Mouse (Mus musculus) intestine, embryonic 14.5 days (tissue): ENCODE measurements around the gene Fndc10. TPM values are rescaled to one million over a fixed set of nuclear protein-coding genes. Genes with fewer than 3 reads are reported as not detected.
A peak's percentile ranks its signal among the peaks of the same experiment; 100 is the strongest.

Experiments used
- ATAC-seq: fragments of 200-750 bp; cut with Nextera tagmentation; replicated peaks from 2 replicates; pipeline ENCODE4 v1.8.0; 2017; ENCODE audit warnings: low read depth, moderate number of reproducible peaks, moderate TSS enrichment, moderate library complexity; ENCODE audit not compliant: low FRiP score, low TSS enrichment
- DNase-seq: peaks from one replicate; pipeline ENCODE4 v3.0.0-alpha.2; 2018; ENCODE audit warnings: low spot score
- H3K27ac ChIP-seq: fragments of 300-500 bp; sonication (generic); 2 replicates; pipeline ENCODE4 v1.5.1; 2014; ENCODE audit warnings: low read depth, mild to moderate bottlenecking, control low read depth
- H3K27me3 ChIP-seq: fragments of 300-500 bp; sonication (generic); replicated peaks from 2 replicates; pipeline ENCODE4 v1.6.1; 2014; ENCODE audit warnings: low read length, control low read depth; ENCODE audit not compliant: control insufficient read depth, insufficient read depth
- H3K36me3 ChIP-seq: fragments of 300-500 bp; sonication (generic); 2 replicates; pipeline ENCODE4 v1.6.1; 2014; ENCODE audit warnings: low read length, control low read depth; ENCODE audit not compliant: control insufficient read depth, insufficient read depth
- H3K4me1 ChIP-seq: fragments of 300-500 bp; sonication (generic); replicated peaks from 2 replicates; pipeline ENCODE4 v1.6.1; 2014; ENCODE audit warnings: low read length, control low read depth, mixed read lengths; ENCODE audit not compliant: control insufficient read depth, insufficient read depth
- H3K4me2 ChIP-seq: fragments of 300-500 bp; sonication (generic); 2 replicates; pipeline ENCODE4 v1.6.1; 2014; ENCODE audit warnings: low read length
- H3K4me3 ChIP-seq: fragments of 300-500 bp; sonication (generic); 2 replicates; pipeline ENCODE4 v1.5.1; 2014; ENCODE audit warnings: low read depth, low read length, control low read depth, mixed read lengths
- H3K9ac ChIP-seq: fragments of 300-500 bp; sonication (generic); 2 replicates; pipeline ENCODE4 v1.6.1; 2014; ENCODE audit warnings: mild to moderate bottlenecking, low read length
- H3K9me3 ChIP-seq: fragments of 300-500 bp; sonication (generic); 2 replicates; pipeline ENCODE4 v1.6.1; 2016; ENCODE audit warnings: low read length, control low read depth; ENCODE audit not compliant: control insufficient read depth
- WGBS: fragments of 180-500 bp; shearing (Covaris S2); extraction: QIAGEN DNeasy Blood & Tissue Kit; methylation state at CpG from one replicate; pipeline ENCODE4 v1.1.7; 2014; 5-methylcytosine and 5-hydroxymethylcytosine counted together
- polyA plus RNA-seq: library from polyadenylated mRNA; unstranded; fragments of >200 nt; fragmentation: Nextera tagmentation; extraction: Ambion mirVana; gene quantifications from 2 replicates; pipeline ENCODE4 v1.2.1, GENCODE M21; 2014

The Fndc10 gene
- polyA plus RNA-seq, 1 experiment from 2014 or later = 3.1 TPM

GRCm38 (mm10) chr4:155654183-155654455 lies 40.0 kb upstream of the Fndc10 start:
- H3K9me3 ChIP-seq = no peaks in the 10 kb centered on the region
- ATAC-seq (peak; percentile 6), DNase-seq (no peak)
- H3K36me3 ChIP-seq = peaks cover 43% of the 10 kb centered on the region
- H3K4me3 ChIP-seq = peak overlapping the region; percentile 46
- H3K27me3 ChIP-seq = peaks cover 28% of the 10 kb centered on the region
- H3K4me2 ChIP-seq = peak overlapping the region; percentile 53
- H3K4me1 ChIP-seq = peaks cover 32% of the 10 kb centered on the region
- H3K9ac ChIP-seq = peak overlapping the region; percentile 11; the same call in 1 of the 2 replicates
- 3% methylated on average over 6 of the region's 6 CpGs for WGBS
- H3K27ac ChIP-seq = no peak overlapping the region

- H3K9me3 ChIP-seq = no peaks in the 10 kb centered on the region
- H3K27me3 ChIP-seq = peaks cover 28% of the 10 kb centered on the region
- ATAC-seq (peak; percentile 65), DNase-seq (peak; percentile 87)
- peak overlapping the region; percentile 46 for H3K4me3 ChIP-seq
- peaks cover 32% of the 10 kb centered on the region for H3K4me1 ChIP-seq
- H3K9ac ChIP-seq = peak overlapping the region; percentile 56
- peak overlapping the region; percentile 53 for H3K4me2 ChIP-seq
- H3K27ac ChIP-seq = no peak overlapping the region
- H3K36me3 ChIP-seq = peaks cover 40% of the 10 kb centered on the region
- 3% methylated on average over 48 of the region's 52 CpGs for WGBS
Observed at GRCm38 (mm10) chr4:155654456-155655298, 39.5 kb upstream of the Fndc10 start.

- H3K4me1 ChIP-seq = peaks cover 32% of the 10 kb centered on the region
- no peak for DNase-seq
- peaks cover 28% of the 10 kb centered on the region for H3K27me3 ChIP-seq
- H3K9ac ChIP-seq = no peak overlapping the region
- no peak overlapping the region for H3K4me3 ChIP-seq
- H3K36me3 ChIP-seq = peaks cover 26% of the 10 kb centered on the region
- no peak for ATAC-seq
- WGBS = 92% methylated on average over 13 of the region's 13 CpGs
- H3K27ac ChIP-seq = no peak overlapping the region
- H3K9me3 ChIP-seq = no peaks in the 10 kb centered on the region
- H3K4me2 ChIP-seq = no peak overlapping the region
Observed at GRCm38 (mm10) chr4:155656214-155656751, 37.9 kb upstream of the Fndc10 start.

- DNase-seq (no peak), ATAC-seq (no peak)
- Histone ChIP-seq H3K4me2 (no peak overlapping the region), H3K36me3 (peaks cover 24% of the 10 kb centered on the region), H3K4me1 (peaks cover 14% of the 10 kb centered on the region), H3K27me3 (peaks cover 11% of the 10 kb centered on the region), H3K9me3 (no peaks in the 10 kb centered on the region), H3K4me3 (no peak overlapping the region), H3K9ac (no peak overlapping the region), H3K27ac (no peak overlapping the region)
- 95% methylated on average over 10 of the region's 10 CpGs for WGBS
Observed at GRCm38 (mm10) chr4:155658961-155659360, 35.2 kb upstream of the Fndc10 start.

DNA sequence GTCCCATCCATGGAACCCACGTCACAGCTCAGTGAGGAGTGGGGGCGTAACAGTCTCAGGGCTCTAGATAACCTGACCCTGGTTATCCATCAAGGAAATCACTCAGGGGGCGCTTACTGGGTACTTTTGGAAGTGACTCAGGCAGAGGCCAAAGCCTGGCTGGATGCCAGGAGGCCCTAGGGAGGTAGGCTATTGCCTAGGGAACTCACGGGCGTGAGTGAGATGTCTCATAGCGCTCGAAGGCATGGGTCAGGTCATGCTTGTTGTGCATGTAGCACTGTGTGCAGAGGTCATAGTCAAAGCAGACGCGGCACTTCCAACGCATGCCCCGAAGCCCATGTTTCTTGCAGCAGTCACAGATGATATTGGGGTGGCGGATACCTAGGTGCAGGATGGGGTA lies 33.5 kb upstream of the Fndc10 start:
- ATAC-seq = no peak
- 89% methylated on average over 12 of the region's 12 CpGs for WGBS
- DNase-seq = no peak

DNA sequence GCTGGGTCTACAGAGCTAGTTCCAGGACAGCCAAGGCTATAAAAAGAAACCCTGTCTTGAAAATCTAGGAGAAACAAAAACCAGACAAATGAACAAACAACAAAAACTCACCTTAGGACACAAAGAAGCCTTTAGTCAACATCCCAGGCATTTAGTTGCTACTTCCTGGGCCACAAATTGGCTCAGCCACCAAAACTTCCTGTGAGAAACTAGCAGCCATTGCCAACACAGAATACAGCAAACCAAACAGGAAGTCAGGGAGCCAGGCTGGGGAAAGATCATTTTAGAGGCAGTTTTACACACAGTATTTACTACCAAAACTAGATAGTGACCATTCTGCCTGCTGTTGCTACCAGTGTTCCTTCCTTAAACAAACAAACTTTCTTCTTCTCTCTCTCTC lies 27.2 kb upstream of the Fndc10 start:
- no peak for ATAC-seq
- H3K9me3 ChIP-seq = no peaks in the 10 kb centered on the region
- H3K27ac ChIP-seq = no peak overlapping the region
- peaks cover 14% of the 10 kb centered on the region for H3K36me3 ChIP-seq
- DNase-seq = no peak
- H3K4me3 ChIP-seq = no peak overlapping the region
- H3K4me1 ChIP-seq = peaks cover 6% of the 10 kb centered on the region; the same call in 1 of the 2 replicates
- H3K27me3 ChIP-seq = no peaks in the 10 kb centered on the region
- H3K4me2 ChIP-seq = no peak overlapping the region
- H3K9ac ChIP-seq = no peak overlapping the region

More for the DNA sequence above, 33.5 kb upstream of the Fndc10 start:
- no peak overlapping the region for H3K4me3 ChIP-seq
- H3K4me2 ChIP-seq = no peak overlapping the region
- no peaks in the 10 kb centered on the region for H3K4me1 ChIP-seq
- no peaks in the 10 kb centered on the region for H3K9me3 ChIP-seq
- no peak overlapping the region for H3K27ac ChIP-seq
- H3K36me3 ChIP-seq = peaks cover 30% of the 10 kb centered on the region
- H3K27me3 ChIP-seq = 0 out of 2 replicates have a peak, but pooled peaks cover 4% of the 10 kb centered on the region
- no peak overlapping the region for H3K9ac ChIP-seq

- Histone ChIP-seq H3K36me3 (peaks cover 14% of the 10 kb centered on the region), H3K9ac (peak within 1 kb of the TSS; percentile 72), H3K4me1 (peaks cover 6% of the 10 kb centered on the region; the same call in 1 of the 2 replicates), H3K27ac (peak within 1 kb of the TSS; percentile 57), H3K4me2 (peak within 1 kb of the TSS; percentile 88), H3K27me3 (no peaks in the 10 kb centered on the region), H3K9me3 (no peaks in the 10 kb centered on the region), H3K4me3 (peak within 1 kb of the TSS; percentile 82)
- peak; percentile 99 for ATAC-seq
- under 1% methylated on average over 73 of the region's 73 CpGs for WGBS
- DNase-seq = peak; percentile 99
Observed at GRCm38 (mm10) chr4:155668689-155669597, 25.2 kb upstream of the Fndc10 start, which contains the start of gene Mib2. TSS of gene Mib2 (minus strand) at chr4:155669198.

DNA sequence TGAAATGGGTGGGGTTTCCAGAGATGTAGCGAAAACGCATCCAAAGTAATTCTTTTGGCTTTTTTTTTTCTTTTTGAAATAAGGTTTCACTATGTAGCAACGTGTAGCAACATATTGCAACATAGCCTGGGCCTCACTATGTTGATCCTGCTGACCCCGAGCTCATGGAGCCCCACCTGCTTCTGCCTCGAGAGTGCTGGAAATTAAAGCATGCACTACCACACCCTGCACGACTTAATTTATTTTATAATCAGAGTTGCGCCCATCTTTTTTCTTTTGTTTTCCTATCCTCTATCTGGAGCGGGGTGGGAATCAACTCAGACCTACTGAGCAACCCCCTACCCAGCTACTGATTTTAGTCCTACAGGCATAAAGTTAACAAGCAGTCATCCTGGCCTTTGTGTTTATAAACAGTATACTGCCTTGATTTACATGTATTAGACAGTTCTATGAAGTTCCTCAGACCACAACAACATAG lies 24.5 kb upstream of the Fndc10 start:
- H3K4me2 ChIP-seq = peak overlapping the region; percentile 88
- peaks cover 14% of the 10 kb centered on the region for H3K36me3 ChIP-seq
- no peaks in the 10 kb centered on the region for H3K9me3 ChIP-seq
- H3K9ac ChIP-seq = peak overlapping the region; percentile 38
- WGBS = under 1% methylated on average over 8 of the region's 8 CpGs
- ATAC-seq (peak; percentile 43; the same call in 1 of the 2 replicates), DNase-seq (no peak)
- peak overlapping the region; percentile 82 for H3K4me3 ChIP-seq
- H3K27me3 ChIP-seq = no peaks in the 10 kb centered on the region
- 0 out of 2 replicates have a peak overlapping the region, but pooled peaks have one; percentile 57 for H3K27ac ChIP-seq
- H3K4me1 ChIP-seq = peaks cover 6% of the 10 kb centered on the region; the same call in 1 of the 2 replicates
